Mouse (Mus musculus) liver, adult 2 months (tissue): ENCODE data around the gene Ube4b.

Experiments used
- CTCF ChIP-seq: fragments of 200-500 bp; IDR thresholded peaks from 2 replicates; pipeline ENCODE4 v1.5.1; 2011; ENCODE audit warnings: low read depth, low read length, control low read depth
- POLR2A ChIP-seq: fragments of 200-500 bp; IDR thresholded peaks from 2 replicates; pipeline ENCODE4 v1.6.1; 2011; ENCODE audit warnings: low read length, control low read depth; ENCODE audit not compliant: insufficient read depth; ENCODE audit errors: extremely low read depth

DNA sequence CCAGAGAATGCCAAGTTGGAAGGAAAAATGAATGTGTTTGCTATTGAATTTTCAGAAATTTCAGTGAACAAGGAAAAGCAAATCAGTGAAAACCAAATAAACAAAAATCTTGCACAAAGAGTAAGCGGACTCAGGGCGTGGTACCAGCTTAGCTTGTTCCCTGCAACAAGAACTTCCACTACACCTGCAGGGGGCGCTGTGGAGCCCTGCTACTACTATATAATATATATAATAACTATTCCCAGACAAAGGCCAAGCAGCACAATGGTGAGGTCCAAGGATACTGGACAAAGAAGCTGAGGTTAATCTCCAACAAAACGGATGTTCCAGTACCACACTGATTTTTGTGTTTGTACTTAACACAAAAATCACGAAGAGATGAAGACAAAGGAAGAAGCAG, 53.1 kb downstream of the Ube4b start:
- peak; percentile 65 for TF ChIP-seq CTCF
- TF ChIP-seq POLR2A, result no peak
